Comparison of ENCODE assay signal across 19 mouse cellular contexts in the genomic region with DNA sequence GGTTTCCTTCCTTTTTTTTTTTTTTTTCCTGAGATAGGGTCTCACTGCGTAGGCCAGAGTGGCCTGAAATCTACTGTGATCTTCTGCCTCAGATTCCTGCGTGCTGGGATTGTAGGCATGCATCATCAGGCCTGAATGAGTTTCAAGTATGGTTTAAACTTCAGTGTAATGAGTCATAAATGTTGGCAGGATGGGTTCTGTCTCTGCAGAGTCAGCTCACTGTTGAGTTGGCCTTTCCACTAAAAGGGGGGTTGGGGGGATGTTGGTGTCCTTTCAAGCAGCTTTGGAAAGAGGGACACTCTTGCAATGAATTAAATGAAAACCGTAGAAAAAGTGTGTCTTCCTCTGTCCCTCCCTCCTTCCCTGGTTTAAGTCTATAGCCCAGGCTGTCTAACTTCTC. TPM values are rescaled to one million over a fixed set of nuclear protein-coding genes. Genes with fewer than 3 reads are reported as not detected.
A peak's percentile ranks its signal among the peaks of the same experiment; 100 is the strongest.
DNase-seq lines count a peak whose midpoint lies in the region; ATAC-seq lines count a peak whose summit lies in the region.
"Had no signal": no experiment of that assay in that cellular context is flagged by ENCODE, and none has a peak within 500 bp of the region (broad histone marks: within the 10 kb centered on the region; RNA-seq: fewer than 3 reads in every experiment).

No protein-coding gene starts in this region.

- no peaks in the 10 kb centered on the region for H3K27me3 ChIP-seq in heart, embryonic 11.5 days (ENCODE audit: control insufficient read depth, insufficient read depth, low read length)
- H3K27me3 ChIP-seq in kidney, embryonic 15.5 days: no peaks in the 10 kb centered on the region
- H3K27me3 ChIP-seq: heart, embryonic 12.5 days; hindbrain, embryonic 13.5 days; neural tube, embryonic 15.5 days had no signal

- no peak overlapping the region for H3K9ac ChIP-seq in heart, embryonic 11.5 days (ENCODE audit: low read depth, low read length)
- no peak overlapping the region for H3K9ac ChIP-seq in kidney, embryonic 15.5 days
- H3K9ac ChIP-seq: heart, embryonic 12.5 days; hindbrain, embryonic 13.5 days; neural tube, embryonic 15.5 days had no signal

- H3K36me3 ChIP-seq in heart, embryonic 11.5 days (ENCODE audit: control insufficient read depth, insufficient read depth, low read length): peaks cover 37% of the 10 kb centered on the region
- H3K36me3 ChIP-seq in kidney, embryonic 15.5 days: peaks cover 87% of the 10 kb centered on the region

- H3K4me1 ChIP-seq in heart, embryonic 11.5 days (ENCODE audit: control insufficient read depth, insufficient read depth, low read length): no peaks in the 10 kb centered on the region
- no peaks in the 10 kb centered on the region for H3K4me1 ChIP-seq in kidney, embryonic 15.5 days
- H3K4me1 ChIP-seq: embryonic facial prominence, embryonic 10.5 days; forebrain, embryonic 10.5 days; heart, embryonic 12.5 days; neural tube, embryonic 15.5 days had no signal

- 90% methylated on average over 3 of the region's 3 CpGs for WGBS in heart, embryonic 11.5 days (ENCODE audit: insufficient replicate concordance)
- WGBS in kidney, embryonic 15.5 days: 84% methylated on average over 3 of the region's 3 CpGs

- H3K27ac ChIP-seq in heart, embryonic 11.5 days (ENCODE audit: low read depth, low read length): no peak overlapping the region
- H3K27ac ChIP-seq in kidney, embryonic 15.5 days: no peak overlapping the region
- H3K27ac ChIP-seq: embryonic facial prominence, embryonic 10.5 days; forebrain, embryonic 10.5 days; hindbrain, embryonic 13.5 days; neural tube, embryonic 15.5 days had no signal

- ATAC-seq in heart, embryonic 11.5 days (replicated peaks; ENCODE audit: insufficient number of reproducible peaks, low FRiP score, low TSS enrichment): no peak
- no peak for ATAC-seq in erythroblast, adult 5-6 weeks (replicated peaks; ENCODE audit: low FRiP score, poor library complexity, severe bottlenecking)
- no peak for ATAC-seq in kidney, embryonic 15.5 days (replicated peaks; ENCODE audit: low FRiP score)

- H3K4me2 ChIP-seq in heart, embryonic 11.5 days: no peak overlapping the region
- H3K4me2 ChIP-seq in kidney, embryonic 15.5 days: no peak overlapping the region
- H3K4me2 ChIP-seq: heart, embryonic 12.5 days; hindbrain, embryonic 13.5 days; liver, embryonic 11.5 days; neural tube, embryonic 15.5 days had no signal

- no peaks in the 10 kb centered on the region for H3K9me3 ChIP-seq in heart, embryonic 11.5 days (replicated peaks; ENCODE audit: control insufficient read depth, low read length)
- no peaks in the 10 kb centered on the region for H3K9me3 ChIP-seq in kidney, embryonic 15.5 days (replicated peaks)
- H3K9me3 ChIP-seq: embryonic facial prominence, embryonic 10.5 days; forebrain, embryonic 10.5 days; heart, embryonic 12.5 days; hindbrain, embryonic 13.5 days; neural tube, embryonic 15.5 days had no signal

- H3K4me3 ChIP-seq in heart, embryonic 11.5 days (ENCODE audit: low read depth, low read length): no peak overlapping the region
- H3K4me3 ChIP-seq in kidney, embryonic 15.5 days (replicated peaks): no peak overlapping the region
- H3K4me3 ChIP-seq: embryonic facial prominence, embryonic 10.5 days; forebrain, embryonic 10.5 days; heart, embryonic 12.5 days; hindbrain, embryonic 13.5 days; neural tube, embryonic 15.5 days had no signal

- peak; percentile 24 for DNase-seq in heart, adult 8-10 months (ENCODE audit: low spot score)
- DNase-seq in urinary bladder, postnatal 14 days (ENCODE audit: low spot score): peak; percentile 8
- no peak for DNase-seq in urinary bladder, adult 2 months (ENCODE audit: low spot score)
- DNase-seq in adrenal gland, postnatal 14 days: peak; percentile 61
- DNase-seq: cerebellum, adult 8-10 months; kidney, adult 11 months; kidney, postnatal 25 days; retina, postnatal 1 day; thymus, postnatal 4 days had no signal

RNA-seq across cellular contexts. Expression of a gene that starts 9.5 kb away (rescaled TPM):
- 10 to 100 TPM; 43.2 to 50.7 (median 47.0) TPM for total RNA-seq in heart, adult 8-10 months (2022)
- polyA plus RNA-seq in heart, embryonic 11.5 days (2014; fragmentation: Nextera tagmentation; extraction: Ambion mirVana): 101 and 103 TPM in 2 replicates
- polyA plus RNA-seq in urinary bladder, adult 2 months (2012; rRNA removed): 72.6 and 74.0 TPM in 2 replicates
- total RNA-seq in adrenal gland, postnatal 14 days (2021): 67.1 and 70.0 TPM in 2 replicates
- total RNA-seq in erythroblast, adult 5-6 weeks (2015; ENCODE audit: low replicate concordance): 33.4 and 49.1 TPM in 2 replicates
- total RNA-seq in erythroblast, adult 5-6 weeks (2017; ENCODE audit: low replicate concordance): 30.9 and 33.0 TPM in 2 replicates
- 161 and 178 TPM in 2 replicates for polyA plus RNA-seq in kidney, embryonic 15.5 days (2015; fragmentation: Nextera tagmentation; extraction: Ambion mirVana)

RNA-seq across cellular contexts. Expression of a gene that starts 9.6 kb away (rescaled TPM):
- 10 to 100 TPM; 10.0 to 11.8 (median 10.3) TPM for total RNA-seq in heart, adult 8-10 months (2022)
- polyA plus RNA-seq in heart, embryonic 11.5 days (2014; fragmentation: Nextera tagmentation; extraction: Ambion mirVana): 17.0 and 18.0 TPM in 2 replicates
- 11.7 and 11.8 TPM in 2 replicates for polyA plus RNA-seq in urinary bladder, adult 2 months (2012; rRNA removed)
- 21.4 and 26.3 TPM in 2 replicates for total RNA-seq in adrenal gland, postnatal 14 days (2021)
- 1.3 and 2.7 TPM in 2 replicates for total RNA-seq in erythroblast, adult 5-6 weeks (2015; ENCODE audit: low replicate concordance)
- 7.0 and 12.5 TPM in 2 replicates for total RNA-seq in erythroblast, adult 5-6 weeks (2017; ENCODE audit: low replicate concordance)
- polyA plus RNA-seq in kidney, embryonic 15.5 days (2015; fragmentation: Nextera tagmentation; extraction: Ambion mirVana): 23.5 and 24.9 TPM in 2 replicates

RNA-seq across cellular contexts. Expression of a gene that starts 36.1 kb away (rescaled TPM):
- total RNA-seq in heart, adult 8-10 months (2022): not detected
- not detected in 2 replicates for polyA plus RNA-seq in heart, embryonic 11.5 days (2014; fragmentation: Nextera tagmentation; extraction: Ambion mirVana)
- 0.08 and 0.19 TPM in 2 replicates for polyA plus RNA-seq in urinary bladder, adult 2 months (2012; rRNA removed)
- total RNA-seq in adrenal gland, postnatal 14 days (2021): not detected in 2 replicates
- total RNA-seq in erythroblast, adult 5-6 weeks (2015; ENCODE audit: low replicate concordance): not detected in 2 replicates
- not detected in 2 replicates for total RNA-seq in erythroblast, adult 5-6 weeks (2017; ENCODE audit: low replicate concordance)
- 0.29 and 0.35 TPM in 2 replicates for polyA plus RNA-seq in kidney, embryonic 15.5 days (2015; fragmentation: Nextera tagmentation; extraction: Ambion mirVana)
- total RNA-seq: left cerebral cortex, postnatal 14 days had no signal
- polyA plus RNA-seq: embryonic facial prominence, embryonic 10.5 days; heart, embryonic 12.5 days; hindbrain, embryonic 13.5 days; liver, embryonic 11.5 days had no signal

RNA-seq across cellular contexts. Expression of a gene that starts 38.4 kb away (rescaled TPM):
- 10 to 100 TPM; 14.2 to 18.2 (median 15.2) TPM for total RNA-seq in heart, adult 8-10 months (2022)
- polyA plus RNA-seq in heart, embryonic 11.5 days (2014; fragmentation: Nextera tagmentation; extraction: Ambion mirVana): 39.0 and 48.7 TPM in 2 replicates
- 15.5 and 18.1 TPM in 2 replicates for polyA plus RNA-seq in urinary bladder, adult 2 months (2012; rRNA removed)
- 57.8 and 58.8 TPM in 2 replicates for total RNA-seq in adrenal gland, postnatal 14 days (2021)
- total RNA-seq in erythroblast, adult 5-6 weeks (2015; ENCODE audit: low replicate concordance): 2.7 and 5.2 TPM in 2 replicates
- total RNA-seq in erythroblast, adult 5-6 weeks (2017; ENCODE audit: low replicate concordance): 3.7 and 5.4 TPM in 2 replicates
- polyA plus RNA-seq in kidney, embryonic 15.5 days (2015; fragmentation: Nextera tagmentation; extraction: Ambion mirVana): 50.9 and 53.9 TPM in 2 replicates

RNA-seq across cellular contexts. Expression of a gene that starts 38.6 kb away (rescaled TPM):
- 10 to 100 TPM; 18.1 to 22.2 (median 20.3) TPM for total RNA-seq in heart, adult 8-10 months (2022)
- 15.9 and 17.6 TPM in 2 replicates for polyA plus RNA-seq in heart, embryonic 11.5 days (2014; fragmentation: Nextera tagmentation; extraction: Ambion mirVana)
- polyA plus RNA-seq in urinary bladder, adult 2 months (2012; rRNA removed): 25.5 and 25.9 TPM in 2 replicates
- 33.5 and 35.6 TPM in 2 replicates for total RNA-seq in adrenal gland, postnatal 14 days (2021)
- 15.0 and 25.9 TPM in 2 replicates for total RNA-seq in erythroblast, adult 5-6 weeks (2015; ENCODE audit: low replicate concordance)
- total RNA-seq in erythroblast, adult 5-6 weeks (2017; ENCODE audit: low replicate concordance): 29.0 and 31.6 TPM in 2 replicates
- polyA plus RNA-seq in kidney, embryonic 15.5 days (2015; fragmentation: Nextera tagmentation; extraction: Ambion mirVana): 24.3 and 24.7 TPM in 2 replicates
